In the genomic region with DNA sequence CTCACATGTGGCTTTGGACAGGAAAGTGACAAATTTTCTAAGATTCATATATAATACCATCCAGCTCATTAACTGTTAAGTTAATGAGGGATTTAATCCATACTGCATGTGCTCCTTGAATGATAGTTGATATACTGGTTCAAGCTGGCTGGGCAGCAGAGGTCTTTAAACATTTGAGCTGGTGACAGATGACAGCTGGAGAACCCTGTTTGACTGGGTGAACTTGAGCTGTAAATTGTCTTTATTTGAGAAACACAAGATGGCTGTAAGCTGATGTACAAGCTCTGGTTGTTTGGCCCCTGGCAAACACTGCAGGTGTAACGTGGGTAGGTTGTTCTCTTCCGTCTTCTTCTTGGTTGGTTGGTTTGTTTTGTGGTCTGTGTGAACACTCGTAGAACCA, we compare ENCODE assay signal across 16 mouse cellular contexts.
"Had no signal": no experiment of that assay in that cellular context is flagged by ENCODE, and none has a peak within 500 bp of the region (broad histone marks: within the 10 kb centered on the region; RNA-seq: fewer than 3 reads in every experiment).

No protein-coding gene starts in this region.

- H3K4me1 ChIP-seq: limb, embryonic 10.5 days; limb, embryonic 13.5 days had no signal

- H3K9me3 ChIP-seq: limb, embryonic 10.5 days; limb, embryonic 13.5 days; liver, embryonic 13.5 days; lung, embryonic 15.5 days had no signal

- H3K4me2 ChIP-seq: limb, embryonic 13.5 days; liver, embryonic 13.5 days; lung, embryonic 15.5 days; midbrain, embryonic 11.5 days had no signal

- H3K27ac ChIP-seq: hindbrain, postnatal 0 days; layer of hippocampus, adult 2 months; limb, embryonic 10.5 days; limb, embryonic 13.5 days; liver, embryonic 13.5 days had no signal

- H3K4me3 ChIP-seq: layer of hippocampus, adult 2 months; limb, embryonic 10.5 days; limb, embryonic 13.5 days; liver, embryonic 13.5 days; lung, embryonic 15.5 days had no signal

- H3K9ac ChIP-seq: limb, embryonic 13.5 days; liver, embryonic 13.5 days; lung, embryonic 15.5 days had no signal

- H3K27me3 ChIP-seq: limb, embryonic 13.5 days; liver, embryonic 13.5 days; lung, embryonic 15.5 days had no signal

- DNase-seq: kidney, adult 9 months; layer of hippocampus, adult 9-11 months; liver; liver, embryonic 13.5 days; lung, postnatal 14 days; midbrain, embryonic 14.5 days; thymus, adult 18-20 months; thymus, postnatal 25 days had no signal

- ATAC-seq: hindbrain, postnatal 0 days; inflammation-experienced regulatory T-cells, adult 6 months; intestine, embryonic 16.5 days had no signal
